Mouse (Mus musculus) granulocyte monocyte progenitor cell, adult 5-6 weeks (primary cell): ENCODE data around the gene Npff. TPM values are rescaled to one million over a fixed set of nuclear protein-coding genes. Genes with fewer than 3 reads are reported as not detected.

Experiments used
- ATAC-seq: replicated peaks from 2 replicates; pipeline ENCODE4 v1.8.0; 2016; ENCODE audit warnings: mild to moderate bottlenecking, moderate TSS enrichment, inconsistent platforms; ENCODE audit not compliant: poor library complexity, severe bottlenecking
- total RNA-seq, 2 experiments: library from RNA; stranded (forward) in 1 of 2; stranded (reverse) in 1 of 2; fragments of 200-712, 200-1000 nt in 1 of 2; fragments of >200 nt in 1 of 2; fragmentation: Nextera tagmentation in 1 of 2; gene quantifications; 2 replicates each; pipeline ENCODE4 v1.2.3; 2014 to 2017

The Npff gene
- 12.9 and 19.4 TPM in 2 replicates for total RNA-seq (2014; fragmentation: Nextera tagmentation)
- 2.4 TPM in 1 of 2 replicates, not detected in the other for total RNA-seq (2017)

DNA sequence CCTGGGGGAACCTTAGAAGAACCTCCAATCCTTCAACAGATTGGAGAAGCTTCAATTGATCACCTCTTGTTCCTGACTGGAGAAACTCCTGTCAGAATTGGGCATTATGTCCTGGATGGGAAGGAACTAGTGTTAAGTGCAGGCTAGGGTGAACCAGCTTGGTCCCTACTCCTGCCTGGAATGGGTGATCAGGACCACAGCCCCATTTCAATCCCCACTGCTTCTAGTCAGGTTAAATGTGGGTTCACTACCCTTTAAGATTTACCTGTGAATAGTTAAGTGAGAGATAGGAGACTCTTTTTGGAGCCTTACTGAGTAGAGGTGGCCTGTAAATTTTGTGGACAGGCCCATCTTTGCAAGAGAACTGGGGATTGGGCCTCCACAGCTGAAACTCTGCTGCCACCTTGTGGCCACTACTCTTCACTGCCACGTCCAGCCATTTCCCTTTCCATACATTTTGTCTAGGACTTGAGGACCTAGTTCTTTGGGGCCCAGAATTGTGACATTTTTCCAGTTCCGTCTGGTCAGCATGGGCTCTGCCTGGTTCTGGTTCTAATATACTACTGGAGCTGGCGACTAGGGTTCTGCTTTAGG lies at the start of gene Npff:
Gene Npff (minus strand): TSS at position 51 of the 594 bp plus-strand sequence.
- peak; percentile 79 for ATAC-seq

- no peak for ATAC-seq
These were observed 47.3 kb upstream of the Npff start for GRCm38 (mm10) chr15:102572081-102572480.

GRCm38 (mm10) chr15:102567849-102568248 lies 43.1 kb upstream of the Npff start:
- no peak for ATAC-seq

- no peak for ATAC-seq
These were observed 38.9 kb upstream of the Npff start for GRCm38 (mm10) chr15:102563681-102564080.

DNA sequence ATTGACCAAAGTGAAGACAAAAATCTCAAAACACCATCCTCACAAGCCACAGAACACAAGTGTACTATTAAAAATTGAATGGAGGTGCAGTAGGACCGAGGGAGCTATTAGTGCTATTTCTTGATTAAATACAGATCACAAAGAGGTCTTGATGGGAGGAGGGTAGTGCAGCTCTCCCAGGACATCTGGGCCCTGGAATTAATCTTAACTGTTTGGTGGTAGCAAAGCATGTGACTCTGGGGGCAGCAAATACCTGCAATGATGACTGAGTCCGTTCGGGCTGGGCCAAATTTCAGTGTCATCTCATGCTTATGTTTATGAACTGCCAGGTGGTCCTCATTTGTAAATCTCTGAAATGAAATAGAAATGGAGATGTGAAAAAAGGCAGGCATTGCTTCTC lies 38.3 kb upstream of the Npff start:
- no peak for ATAC-seq

GRCm38 (mm10) chr15:102562491-102562890 lies 37.7 kb upstream of the Npff start:
- no peak for ATAC-seq

- no peak for ATAC-seq
These were observed 32.8 kb upstream of the Npff start for GRCm38 (mm10) chr15:102557580-102557979.

DNA sequence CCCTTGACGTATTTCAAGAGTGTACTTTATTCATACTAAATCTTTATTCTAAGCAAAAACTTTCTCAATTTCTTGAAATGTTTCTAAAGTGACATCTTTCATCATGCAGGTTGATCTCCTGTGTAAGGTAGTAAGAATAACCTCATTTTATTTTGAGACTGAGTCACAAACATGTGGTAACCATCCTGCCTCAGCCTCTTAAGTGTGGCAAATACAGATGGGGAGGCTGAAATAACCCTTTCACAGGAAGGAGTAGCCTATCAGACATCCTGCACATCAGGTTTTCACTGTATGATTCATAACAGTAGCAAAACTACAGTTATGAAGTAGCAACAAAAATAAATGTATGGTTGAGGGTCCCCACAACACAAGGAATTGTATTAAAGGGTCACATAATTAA lies 30.8 kb upstream of the Npff start:
- ATAC-seq, result no peak

DNA sequence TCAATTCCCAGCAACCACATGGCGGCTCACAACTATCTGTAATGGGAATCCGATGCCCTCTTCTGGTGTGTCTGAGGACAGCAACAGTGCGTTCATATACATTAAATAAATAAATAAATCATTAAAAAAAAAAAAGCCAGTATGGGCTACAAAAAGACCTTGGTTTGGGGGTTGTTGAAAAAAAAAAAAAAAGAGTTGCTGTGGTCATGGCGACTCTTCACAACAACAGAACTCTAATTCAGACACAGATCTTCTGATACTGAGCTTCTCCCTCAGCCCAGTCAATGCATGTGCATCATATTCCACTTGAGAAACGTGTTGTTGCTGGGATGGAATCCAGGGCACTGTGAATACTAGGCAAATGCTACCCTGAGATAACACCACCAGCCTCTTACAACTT lies 27.9 kb upstream of the Npff start:
- no peak for ATAC-seq

GRCm38 (mm10) chr15:102547478-102547877 lies 22.7 kb upstream of the Npff start:
- ATAC-seq, result no peak

- no peak for ATAC-seq
These were observed 22.1 kb upstream of the Npff start for GRCm38 (mm10) chr15:102546677-102547427.

GRCm38 (mm10) chr15:102546246-102546645 lies 21.5 kb upstream of the Npff start:
- ATAC-seq, result no peak

DNA sequence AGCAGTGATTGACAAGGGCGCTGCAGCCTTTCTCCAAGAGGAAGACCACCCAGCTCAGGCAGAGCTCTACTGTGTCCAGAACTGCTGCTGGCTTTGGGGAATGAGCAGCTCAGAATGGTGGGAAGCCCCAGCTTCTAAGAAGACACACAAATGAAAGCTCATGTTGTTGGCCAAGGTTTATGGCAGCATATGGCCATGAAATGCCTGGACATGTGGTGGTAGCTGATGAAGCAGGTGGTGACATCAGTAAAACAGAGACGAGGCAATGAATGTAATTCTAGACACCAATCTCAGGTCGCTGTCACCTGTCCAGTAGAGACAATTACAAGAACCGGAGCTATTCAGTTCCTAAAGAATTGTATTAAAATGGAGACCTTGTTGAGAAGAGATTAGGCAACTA lies 20.1 kb upstream of the Npff start:
- no peak for ATAC-seq

GRCm38 (mm10) chr15:102533926-102534325 lies 9.2 kb upstream of the Npff start:
- no peak for ATAC-seq

- ATAC-seq, result no peak
These were observed 7.6 kb upstream of the Npff start for GRCm38 (mm10) chr15:102532106-102532900.

DNA sequence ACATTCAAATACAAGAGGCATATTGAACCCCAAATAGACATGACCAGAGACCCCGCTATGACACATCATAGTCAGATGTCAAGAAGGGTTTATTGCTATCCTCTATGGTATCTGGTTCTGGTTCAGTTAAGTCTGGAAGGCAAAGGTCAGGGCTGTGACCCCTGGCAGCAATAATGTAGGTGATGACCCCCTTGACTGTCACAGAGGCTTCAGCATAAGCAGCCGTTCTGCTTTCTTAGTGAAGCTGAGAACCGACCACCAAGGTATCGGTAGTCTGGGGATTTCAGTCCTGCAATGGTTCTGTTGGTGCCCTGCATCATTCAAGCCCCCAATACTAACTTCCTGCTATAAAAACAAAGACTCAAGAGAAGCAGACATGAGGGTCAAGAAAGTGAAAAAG lies 6.8 kb upstream of the Npff start:
- no peak for ATAC-seq

- ATAC-seq, result no peak
These were observed 5.8 kb upstream of the Npff start for GRCm38 (mm10) chr15:102530566-102530965.

GRCm38 (mm10) chr15:102528396-102528795 lies 3.7 kb upstream of the Npff start:
- no peak for ATAC-seq

GRCm38 (mm10) chr15:102527936-102528335 lies 3.2 kb upstream of the Npff start:
- no peak for ATAC-seq

- ATAC-seq, result no peak
These were observed 1.6 kb upstream of the Npff start for GRCm38 (mm10) chr15:102526111-102527002.
